Mouse (Mus musculus): ENCODE results near the gene Nudt4. TPM values are rescaled to one million over a fixed set of nuclear protein-coding genes. Genes with fewer than 3 reads are reported as not detected.
A peak's percentile ranks its signal among the peaks of the same experiment; 100 is the strongest.

Gene Nudt4
- 51.6 and 64.4 TPM in 2 replicates for polyA plus RNA-seq (2015; fragmentation: Nextera tagmentation; extraction: Ambion mirVana)

DNA sequence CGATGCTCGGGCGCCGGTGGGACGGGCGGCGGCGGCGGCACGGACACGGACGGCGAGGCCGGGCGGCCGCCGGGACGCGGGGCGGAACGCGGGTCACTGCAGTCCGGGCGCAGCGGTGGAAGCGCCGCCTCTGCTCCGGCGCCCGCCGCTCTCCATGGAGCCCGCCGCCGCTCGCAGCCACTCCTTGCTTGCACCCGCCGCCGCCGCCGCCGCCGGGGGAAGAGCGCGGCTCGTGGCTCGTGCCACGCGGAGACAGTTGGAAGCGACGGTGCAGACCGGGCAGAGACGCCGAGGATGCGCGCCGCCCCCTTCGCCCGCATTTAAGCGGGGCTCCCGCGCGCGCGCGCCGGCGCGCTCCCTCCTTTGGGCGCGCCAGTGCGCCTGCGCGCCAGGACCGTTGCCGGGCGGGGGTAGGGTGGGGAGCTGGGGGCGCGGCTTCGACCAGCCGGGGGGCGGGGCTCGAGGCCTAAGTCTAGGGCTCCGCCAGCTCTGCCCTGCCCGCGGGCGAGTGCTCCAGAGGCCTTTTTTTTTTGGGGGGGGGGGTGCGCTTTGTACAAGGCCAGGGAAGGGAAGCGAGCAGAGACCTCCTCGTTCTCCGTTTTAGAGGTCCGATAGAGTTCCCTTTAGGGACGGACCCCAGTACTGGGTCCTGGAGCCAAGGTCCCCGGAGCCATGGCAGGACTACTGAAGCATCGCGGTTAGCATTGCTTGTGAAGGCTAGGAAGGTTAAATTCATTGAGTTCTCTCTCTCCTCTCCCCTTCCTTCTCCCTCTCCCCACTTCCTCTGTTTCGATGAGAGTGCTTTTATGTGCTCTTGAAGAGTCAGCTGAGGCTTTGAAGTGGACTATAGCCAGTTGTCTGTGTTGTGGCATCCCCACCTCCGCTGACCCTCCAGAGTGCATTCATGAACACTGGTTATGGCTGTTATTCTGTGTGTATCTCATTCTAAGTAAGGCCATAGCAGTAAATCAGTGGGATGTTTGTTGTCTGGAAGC lies at the start of gene Nudt4:
Gene Nudt4 (minus strand): TSS at position 296 of the 995 bp plus-strand sequence.

GRCm38 (mm10) chr10:95514656-95515292 lies 49.2 kb downstream of the Nudt4 start, which contains the start of gene Ube2n:
Gene Ube2n (plus strand): TSS chr10:95515145.

DNA sequence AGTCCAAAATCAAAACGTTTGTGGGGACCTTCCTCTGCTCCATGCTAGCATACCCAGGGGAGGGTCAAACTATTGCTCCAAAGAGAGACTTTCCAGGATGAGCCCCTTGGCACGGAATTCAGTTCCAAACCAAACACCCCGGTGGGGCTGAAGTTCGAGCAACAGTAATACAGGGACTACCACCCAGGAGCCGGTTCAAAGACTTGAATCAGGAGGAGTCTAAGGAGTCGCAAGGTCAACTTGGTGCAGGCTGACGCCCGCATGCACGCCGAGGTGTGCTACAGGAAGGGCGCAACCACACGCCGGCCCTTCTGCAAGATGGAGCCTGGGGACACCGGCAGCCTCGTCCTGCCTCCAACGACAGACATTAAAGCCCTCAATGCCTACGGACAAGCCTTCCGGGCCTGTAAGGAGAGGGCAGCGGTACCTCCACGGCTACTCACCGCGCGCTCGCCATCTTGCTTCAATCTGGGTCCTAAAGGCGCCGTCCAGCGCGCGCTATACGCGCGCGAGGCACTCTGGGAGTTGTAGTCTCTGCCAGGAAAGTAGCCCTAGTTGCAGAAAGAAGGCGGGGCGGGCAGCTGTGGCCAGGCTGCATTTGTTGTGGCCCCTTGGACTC lies 62.4 kb downstream of the Nudt4 start, which contains the start of gene Mrpl42:
Gene Mrpl42 (minus strand): TSS at position 478 of the 619 bp plus-strand sequence.

Small RNA genes lying within 50 kb of the gene (microRNA-seq; reads per million reads assigned to microRNA genes)
- gene Mir3058: 8.0 reads per million, percentile 16 among the genes with 10 or more reads in this experiment

Other genes starting within 250 kb of the Nudt4 start
- gene Cradd, start 240.0 kb downstream of the Nudt4 start, polyA plus RNA-seq (2015; fragmentation: Nextera tagmentation; extraction: Ambion mirVana): 6.2 TPM in 2 replicates
- 31.6 and 33.5 TPM in 2 replicates for gene Socs2, start 147.0 kb downstream of the Nudt4 start, polyA plus RNA-seq (2015; fragmentation: Nextera tagmentation; extraction: Ambion mirVana)
- 190 and 221 TPM in 2 replicates for gene Mrpl42, start 62.2 kb downstream of the Nudt4 start, polyA plus RNA-seq (2015; fragmentation: Nextera tagmentation; extraction: Ambion mirVana)
- 200 and 217 TPM in 2 replicates for gene Ube2n, start 49.0 kb downstream of the Nudt4 start, polyA plus RNA-seq (2015; fragmentation: Nextera tagmentation; extraction: Ambion mirVana)
- not detected in 2 replicates for gene Anapc15-ps, start 109.3 kb upstream of the Nudt4 start, polyA plus RNA-seq (2015; fragmentation: Nextera tagmentation; extraction: Ambion mirVana)